Mouse (Mus musculus): Measurements from ENCODE around the gene Gdpd1. TPM values are rescaled to one million over a fixed set of nuclear protein-coding genes. Genes with fewer than 3 reads are reported as not detected.
"Not testable (repeated sequence)": the region's sequence is repeated elsewhere in the genome, so short reads cannot be mapped to it uniquely, and the experiment has no call there.

The Gdpd1 gene
- polyA plus RNA-seq, 1 experiment = 1.7 TPM

- Histone ChIP-seq H3K4me3 (ENCODE audit: insufficient read depth, low read depth, low read length) (no peak overlapping the region), H3K36me3 (ENCODE audit: control insufficient read depth, insufficient read depth, low read length) (no peaks in the 10 kb centered on the region), H3K27me3 (replicated peaks; ENCODE audit: control insufficient read depth, insufficient read depth, low read length) (no peaks in the 10 kb centered on the region), H3K27ac (ENCODE audit: insufficient read depth, low read depth, low read length) (no peak overlapping the region), H3K4me1 (ENCODE audit: control insufficient read depth, insufficient read depth, low read length) (0 out of 2 replicates have a peak, but pooled peaks cover 4% of the 10 kb centered on the region)
- DNase-seq = peak; percentile 48
- whole genome bisulfite sequencing = 71% methylated on average over 9 of the region's 9 CpGs
- TF ChIP-seq CTCF (conservative IDR thresholded peaks at IDR 0.05; ENCODE audit: insufficient read depth, insufficient read length, low read depth, low read length) = no peak
- no peak for TF ChIP-seq POLR2A (IDR thresholded peaks at IDR 0.05; ENCODE audit: low read depth, low read length)
Observed at GRCm38 (mm10) chr11:87026096-87026875, 47.6 kb downstream of the Gdpd1 start.

DNA sequence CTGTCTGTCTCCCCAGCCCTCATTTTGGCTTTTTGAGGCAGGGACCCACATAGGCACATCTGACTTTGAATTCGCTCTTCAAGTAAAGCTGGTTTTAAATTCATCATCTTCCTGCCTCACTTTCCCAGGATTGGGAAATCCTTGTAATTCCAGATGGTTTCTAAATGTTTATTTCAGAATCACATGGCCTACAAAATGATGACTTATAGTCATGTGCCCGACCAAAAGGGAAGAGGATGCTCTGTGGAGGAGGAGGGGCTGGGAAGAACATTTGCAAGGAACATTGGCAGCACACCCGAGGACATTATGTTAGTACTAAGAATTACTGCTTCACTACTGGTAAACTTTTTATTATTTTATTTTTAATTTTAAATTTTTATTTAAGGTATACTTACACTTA is 48.5 kb downstream of the Gdpd1 start:
- 59% methylated on average over 3 of the region's 3 CpGs for WGBS
- H3K27ac ChIP-seq (ENCODE audit: insufficient read depth, low read depth, low read length) = no peak overlapping the region
- no peak for TF ChIP-seq CTCF (conservative IDR thresholded peaks at IDR 0.05; ENCODE audit: insufficient read depth, insufficient read length, low read depth, low read length)
- TF ChIP-seq POLR2A (IDR thresholded peaks at IDR 0.05; ENCODE audit: low read depth, low read length) = no peak

DNA sequence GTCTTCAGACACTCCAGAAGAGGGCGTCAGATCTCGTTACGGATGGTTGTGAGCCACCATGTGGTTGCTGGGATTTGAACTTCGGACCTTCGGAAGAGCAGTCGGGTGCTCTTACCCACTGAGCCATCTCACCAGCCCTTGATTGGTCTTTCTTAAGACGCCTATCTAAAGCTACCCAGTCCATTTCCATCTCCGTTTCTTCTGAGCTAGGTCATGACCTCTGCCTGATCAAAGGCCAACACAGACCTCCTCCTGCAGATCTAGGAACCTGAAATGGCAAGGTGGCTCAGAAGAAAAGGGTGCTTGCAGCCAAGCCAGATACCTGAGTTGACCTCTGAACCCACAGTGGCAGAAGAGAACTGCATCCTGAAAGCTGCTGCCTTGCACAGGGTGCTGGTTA is 50.6 kb downstream of the Gdpd1 start:
- not testable (repeated sequence) for H3K4me3 ChIP-seq (ENCODE audit: insufficient read depth, low read depth, low read length); DNase-seq; H3K27me3 ChIP-seq (replicated peaks; ENCODE audit: control insufficient read depth, insufficient read depth, low read length); H3K36me3 ChIP-seq (ENCODE audit: control insufficient read depth, insufficient read depth, low read length); H3K4me1 ChIP-seq (ENCODE audit: control insufficient read depth, insufficient read depth, low read length); H3K27ac ChIP-seq (ENCODE audit: insufficient read depth, low read depth, low read length)
- WGBS = 64% methylated on average over 8 of the region's 8 CpGs

More for the DNA sequence above, 48.5 kb downstream of the Gdpd1 start:
- no peaks in the 10 kb centered on the region for H3K27me3 ChIP-seq (replicated peaks; ENCODE audit: control insufficient read depth, insufficient read depth, low read length)
- no peaks in the 10 kb centered on the region for H3K36me3 ChIP-seq (ENCODE audit: control insufficient read depth, insufficient read depth, low read length)
- DNase-seq = peak; percentile 33
- no peak overlapping the region for H3K4me3 ChIP-seq (ENCODE audit: insufficient read depth, low read depth, low read length)
- 0 out of 2 replicates have a peak, but pooled peaks cover 4% of the 10 kb centered on the region for H3K4me1 ChIP-seq (ENCODE audit: control insufficient read depth, insufficient read depth, low read length)

DNA sequence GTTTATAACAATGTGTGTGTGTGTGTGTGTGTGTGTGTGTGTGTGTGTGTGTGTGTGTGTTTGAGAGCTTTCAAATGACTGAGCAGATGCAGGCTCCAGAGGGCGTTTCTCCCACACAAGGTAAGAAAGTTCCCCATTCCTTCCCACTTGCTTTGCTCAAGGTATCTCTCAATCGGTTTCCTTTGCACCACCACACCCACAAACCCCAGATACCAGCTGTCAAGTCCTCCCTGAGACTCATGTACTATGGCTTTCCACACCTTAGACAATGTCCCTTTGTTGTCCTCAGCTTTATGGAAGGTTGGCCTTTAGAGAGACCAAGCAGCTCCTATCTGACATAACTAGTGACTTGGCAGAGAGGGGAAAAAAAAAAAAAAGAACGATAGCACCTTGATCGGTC is 51.1 kb downstream of the Gdpd1 start:
- no peaks in the 10 kb centered on the region for H3K27me3 ChIP-seq (replicated peaks; ENCODE audit: control insufficient read depth, insufficient read depth, low read length)
- DNase-seq = no peak
- 69% methylated on average over 4 of the region's 4 CpGs for WGBS
- 0 out of 2 replicates have a peak, but pooled peaks cover 4% of the 10 kb centered on the region for H3K4me1 ChIP-seq (ENCODE audit: control insufficient read depth, insufficient read depth, low read length)
- H3K4me3 ChIP-seq (ENCODE audit: insufficient read depth, low read depth, low read length) = no peak overlapping the region
- no peaks in the 10 kb centered on the region for H3K36me3 ChIP-seq (ENCODE audit: control insufficient read depth, insufficient read depth, low read length)
- TF ChIP-seq CTCF (conservative IDR thresholded peaks at IDR 0.05; ENCODE audit: insufficient read depth, insufficient read length, low read depth, low read length) (no peak), POLR2A (IDR thresholded peaks at IDR 0.05; ENCODE audit: low read depth, low read length) (no peak)
- no peak overlapping the region for H3K27ac ChIP-seq (ENCODE audit: insufficient read depth, low read depth, low read length)

GRCm38 (mm10) chr11:87021551-87021950 is 52.3 kb downstream of the Gdpd1 start:
- Histone ChIP-seq H3K4me1 (ENCODE audit: control insufficient read depth, insufficient read depth, low read length) (no peaks in the 10 kb centered on the region), H3K36me3 (ENCODE audit: control insufficient read depth, insufficient read depth, low read length) (no peaks in the 10 kb centered on the region), H3K27me3 (replicated peaks; ENCODE audit: control insufficient read depth, insufficient read depth, low read length) (no peaks in the 10 kb centered on the region), H3K4me3 (ENCODE audit: insufficient read depth, low read depth, low read length) (no peak overlapping the region), H3K27ac (ENCODE audit: insufficient read depth, low read depth, low read length) (no peak overlapping the region)
- no peak for DNase-seq
- TF ChIP-seq POLR2A (IDR thresholded peaks at IDR 0.05; ENCODE audit: low read depth, low read length) (no peak), CTCF (conservative IDR thresholded peaks at IDR 0.05; ENCODE audit: insufficient read depth, insufficient read length, low read depth, low read length) (no peak)

GRCm38 (mm10) chr11:87020449-87020848 is 53.4 kb downstream of the Gdpd1 start:
- no peak overlapping the region for H3K4me3 ChIP-seq (ENCODE audit: insufficient read depth, low read depth, low read length)
- DNase-seq = no peak
- H3K27me3 ChIP-seq (replicated peaks; ENCODE audit: control insufficient read depth, insufficient read depth, low read length) = no peaks in the 10 kb centered on the region
- no peak overlapping the region for H3K27ac ChIP-seq (ENCODE audit: insufficient read depth, low read depth, low read length)
- H3K4me1 ChIP-seq (ENCODE audit: control insufficient read depth, insufficient read depth, low read length) = no peaks in the 10 kb centered on the region
- H3K36me3 ChIP-seq (ENCODE audit: control insufficient read depth, insufficient read depth, low read length) = no peaks in the 10 kb centered on the region
- TF ChIP-seq CTCF (conservative IDR thresholded peaks at IDR 0.05; ENCODE audit: insufficient read depth, insufficient read length, low read depth, low read length) = no peak
- no peak for TF ChIP-seq POLR2A (IDR thresholded peaks at IDR 0.05; ENCODE audit: low read depth, low read length)
- WGBS = 89% methylated on average over 5 of the region's 5 CpGs

DNA sequence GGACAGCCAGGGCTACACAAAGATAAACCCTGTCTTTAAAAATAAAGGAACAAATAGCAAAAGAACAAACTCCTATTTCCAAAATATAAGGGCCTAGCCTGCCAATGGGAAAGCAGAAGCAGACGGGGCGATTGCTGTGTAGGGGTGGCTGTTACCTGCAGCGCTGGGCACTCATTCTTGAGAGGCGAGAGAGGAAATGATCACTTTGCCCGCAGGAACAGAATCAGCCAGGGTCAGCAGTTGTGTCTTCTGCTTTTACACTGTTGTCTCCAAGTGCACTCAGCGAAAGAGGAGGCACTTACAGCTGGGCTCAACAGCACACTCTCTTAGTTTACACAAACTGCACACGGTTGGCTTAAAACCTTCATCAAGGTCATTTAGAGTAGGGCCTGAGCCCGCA is 54.4 kb downstream of the Gdpd1 start:
- Histone ChIP-seq H3K27me3 (replicated peaks; ENCODE audit: control insufficient read depth, insufficient read depth, low read length) (no peaks in the 10 kb centered on the region), H3K4me1 (ENCODE audit: control insufficient read depth, insufficient read depth, low read length) (no peaks in the 10 kb centered on the region), H3K4me3 (ENCODE audit: insufficient read depth, low read depth, low read length) (no peak overlapping the region), H3K36me3 (ENCODE audit: control insufficient read depth, insufficient read depth, low read length) (no peaks in the 10 kb centered on the region), H3K27ac (ENCODE audit: insufficient read depth, low read depth, low read length) (no peak overlapping the region)
- no peak for DNase-seq
- WGBS = 86% methylated on average over 8 of the region's 8 CpGs
- TF ChIP-seq CTCF (conservative IDR thresholded peaks at IDR 0.05; ENCODE audit: insufficient read depth, insufficient read length, low read depth, low read length) (no peak), POLR2A (IDR thresholded peaks at IDR 0.05; ENCODE audit: low read depth, low read length) (no peak)
